Mouse (Mus musculus) forebrain, postnatal 0 days (tissue): ENCODE results near the gene Ccdc130. TPM values are rescaled to one million over a fixed set of nuclear protein-coding genes. Genes with fewer than 3 reads are reported as not detected.
A peak's percentile ranks its signal among the peaks of the same experiment; 100 is the strongest.

Experiments
- ATAC-seq: fragments of 200-750 bp; cut with Nextera tagmentation; 2 replicates; pipeline ENCODE4 v1.8.0; 2017; ENCODE audit warnings: mild to moderate bottlenecking, moderate library complexity
- DNase-seq: peaks from one replicate; pipeline ENCODE4 v3.0.0-alpha.2; 2015
- H3K27ac ChIP-seq: fragments of 300-500 bp; sonication (generic); 2 replicates; pipeline ENCODE4 v1.5.1; 2014; ENCODE audit warnings: low read depth, mild to moderate bottlenecking, antibody characterized with exemption, low read length, moderate library complexity, mixed read lengths
- H3K27me3 ChIP-seq: fragments of 300-500 bp; sonication (generic); 2 replicates; pipeline ENCODE4 v1.6.1; 2014; ENCODE audit warnings: mild to moderate bottlenecking, low read length, mixed read lengths; ENCODE audit not compliant: insufficient read depth
- H3K36me3 ChIP-seq: fragments of 300-500 bp; sonication (generic); 2 replicates; pipeline ENCODE4 v1.6.1; 2014; ENCODE audit warnings: mild to moderate bottlenecking, moderate library complexity; ENCODE audit not compliant: insufficient read depth
- H3K4me1 ChIP-seq: fragments of 300-500 bp; sonication (generic); 2 replicates; pipeline ENCODE4 v1.6.1; 2014; ENCODE audit warnings: antibody characterized with exemption; ENCODE audit not compliant: insufficient read depth
- H3K4me2 ChIP-seq: fragments of 300-500 bp; sonication (generic); 2 replicates; pipeline ENCODE4 v1.6.1; 2014; ENCODE audit warnings: low read depth, mild to moderate bottlenecking, moderate library complexity
- H3K4me3 ChIP-seq: fragments of 300-500 bp; sonication (generic); 2 replicates; pipeline ENCODE4 v1.5.1; 2014; ENCODE audit warnings: low read depth, low read length, mixed read lengths
- H3K9ac ChIP-seq: fragments of 300-500 bp; sonication (generic); 2 replicates; pipeline ENCODE4 v1.6.1; 2014; ENCODE audit warnings: mild to moderate bottlenecking
- H3K9me3 ChIP-seq: fragments of 300-500 bp; sonication (generic); 2 replicates; pipeline ENCODE4 v1.6.1; 2016; ENCODE audit warnings: low read length
- CTCF ChIP-seq: sonication (generic); IDR thresholded peaks from 2 replicates; pipeline ENCODE4 v1.5.1; 2016; ENCODE audit warnings: antibody characterized with exemption, control low read depth, low read depth
- WGBS: fragments of 180-500 bp; shearing (Covaris S2); extraction: QIAGEN DNeasy Blood & Tissue Kit; methylation state at CpG from one replicate; pipeline ENCODE4 v1.1.7; 2014; 5-methylcytosine and 5-hydroxymethylcytosine counted together
- polyA plus RNA-seq: library from polyadenylated mRNA; unstranded; fragments of >200 nt; fragmentation: Nextera tagmentation; extraction: Ambion mirVana; gene quantifications from 2 replicates; pipeline ENCODE4 v1.2.1, GENCODE M21; 2015
- total RNA-seq: library from RNA; depleted of rRNA; stranded (reverse); fragments of >200 nt; gene quantifications from 2 replicates; pipeline ENCODE4 v1.2.3, GENCODE M21; 2014; rRNA removed

Gene Ccdc130
- total RNA-seq (23.3 and 23.4 TPM in 2 replicates), polyA plus RNA-seq (22.2 and 22.4 TPM in 2 replicates)

DNA sequence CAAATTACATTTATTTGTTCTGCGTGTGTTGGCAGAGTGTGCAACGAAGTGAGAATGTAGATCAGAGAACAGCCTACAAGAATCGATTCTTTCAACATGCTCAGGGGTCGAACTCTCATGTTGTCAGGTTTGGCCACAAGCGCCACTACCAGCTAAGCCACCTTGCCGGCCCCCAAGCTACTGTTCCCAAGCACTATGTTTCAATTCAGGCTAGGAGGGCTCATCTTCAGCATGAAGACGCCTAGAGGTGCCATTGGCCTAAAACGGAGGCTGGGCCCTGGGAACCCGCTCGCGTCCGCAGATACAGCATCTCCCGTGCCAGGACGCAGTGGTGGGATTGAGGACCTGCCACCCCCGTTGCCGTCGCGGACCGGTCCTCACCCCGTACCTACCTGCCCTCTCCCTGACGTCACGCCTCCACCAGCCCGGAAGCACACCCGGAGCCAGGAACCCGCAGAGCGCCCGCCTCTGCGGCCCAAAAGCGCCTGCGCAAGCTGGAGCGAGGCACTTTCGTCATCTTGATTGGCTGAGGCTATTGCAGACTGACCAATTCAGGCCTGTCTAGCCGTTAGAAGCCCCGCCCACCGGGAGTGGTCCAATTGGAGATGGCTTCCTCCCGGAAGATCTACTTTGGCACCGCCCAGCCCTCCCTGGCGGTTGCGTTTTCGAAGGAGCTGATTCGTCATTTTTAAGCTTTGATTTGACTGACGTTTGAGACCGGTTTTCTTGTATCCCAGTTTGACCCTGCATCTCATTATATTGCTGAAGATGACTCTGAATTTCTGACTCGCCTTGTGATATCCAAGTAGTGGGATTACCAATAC lies at the start of gene Ccdc130:
TSS of gene Ccdc130 (minus strand) at position 431 of the 824 bp plus-strand sequence.
- ATAC-seq: peak; percentile 99
- peak within 1 kb of the TSS; percentile 82 for H3K4me3 ChIP-seq
- DNase-seq: peak; percentile 100
- peaks cover 11% of the 10 kb centered on the region; the same call in 1 of the 2 replicates for H3K4me1 ChIP-seq
- WGBS: under 1% methylated on average over 44 of the region's 44 CpGs
- H3K9me3 ChIP-seq: no peaks in the 10 kb centered on the region
- H3K27me3 ChIP-seq: no peaks in the 10 kb centered on the region
- peaks cover 20% of the 10 kb centered on the region for H3K36me3 ChIP-seq
- TF ChIP-seq CTCF: no peak; the same call in 1 of the 2 replicates
- H3K9ac ChIP-seq: peak within 1 kb of the TSS; percentile 84
- H3K27ac ChIP-seq: peak within 1 kb of the TSS; percentile 79
- peak within 1 kb of the TSS; percentile 78 for H3K4me2 ChIP-seq

DNA sequence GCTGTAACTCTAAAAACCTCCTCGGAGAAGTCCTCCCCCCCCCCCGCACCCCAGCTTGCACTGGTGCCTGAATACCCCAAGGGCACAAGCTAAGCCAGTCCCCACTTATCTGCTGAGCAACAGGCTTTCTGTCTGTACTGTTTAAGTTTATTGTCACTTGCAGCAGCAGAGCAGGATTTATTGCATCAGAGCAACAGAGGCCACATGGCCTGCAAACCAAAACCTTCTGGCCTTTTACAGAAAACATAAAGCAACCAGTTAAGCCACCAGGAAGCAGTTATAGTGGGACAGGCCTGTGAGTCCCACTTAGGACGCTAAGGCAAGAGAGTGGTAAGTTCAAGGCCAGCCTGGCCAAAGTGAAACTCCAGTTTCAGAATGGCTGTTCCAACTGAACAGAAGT lies 38.2 kb upstream of the Ccdc130 start:
- 67% methylated on average over 3 of the region's 3 CpGs for WGBS
- Histone ChIP-seq H3K4me3 (no peak overlapping the region), H3K27ac (no peak overlapping the region), H3K36me3 (no peaks in the 10 kb centered on the region), H3K9me3 (no peaks in the 10 kb centered on the region), H3K4me1 (no peaks in the 10 kb centered on the region), H3K27me3 (no peaks in the 10 kb centered on the region), H3K4me2 (no peak overlapping the region), H3K9ac (no peak overlapping the region)
- TF ChIP-seq CTCF: no peak
- DNase-seq (no peak), ATAC-seq (no peak)

DNA sequence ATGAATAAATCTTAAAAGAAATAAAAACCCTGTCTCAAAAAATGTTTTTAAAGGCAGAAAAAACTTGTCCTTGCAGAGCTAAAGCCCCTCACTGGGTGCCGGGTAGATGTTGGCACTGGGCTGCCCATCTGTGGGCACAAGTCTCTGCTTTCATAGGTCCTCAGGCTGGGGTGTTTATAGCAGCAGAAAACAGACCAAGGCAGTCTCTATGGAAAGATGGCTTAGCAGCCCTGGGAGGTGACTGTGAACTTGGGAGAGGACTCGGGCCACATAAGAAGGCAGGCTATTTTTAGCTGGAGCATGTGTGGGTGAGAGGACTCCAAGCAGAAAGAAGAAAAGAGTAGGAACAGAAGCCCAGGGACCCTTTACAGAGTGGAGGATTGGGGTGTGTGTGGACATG lies 33.8 kb upstream of the Ccdc130 start:
- DNase-seq (no peak), ATAC-seq (no peak)
- 0 out of 2 replicates have a peak, but pooled peaks cover 7% of the 10 kb centered on the region for H3K9me3 ChIP-seq
- H3K27me3 ChIP-seq: no peaks in the 10 kb centered on the region
- TF ChIP-seq CTCF: no peak
- no peak overlapping the region for H3K4me2 ChIP-seq
- H3K4me3 ChIP-seq: no peak overlapping the region
- no peak overlapping the region for H3K27ac ChIP-seq
- no peaks in the 10 kb centered on the region for H3K36me3 ChIP-seq
- no peaks in the 10 kb centered on the region for H3K4me1 ChIP-seq
- WGBS: 87% methylated on average over 2 of the region's 2 CpGs
- H3K9ac ChIP-seq: no peak overlapping the region

DNA sequence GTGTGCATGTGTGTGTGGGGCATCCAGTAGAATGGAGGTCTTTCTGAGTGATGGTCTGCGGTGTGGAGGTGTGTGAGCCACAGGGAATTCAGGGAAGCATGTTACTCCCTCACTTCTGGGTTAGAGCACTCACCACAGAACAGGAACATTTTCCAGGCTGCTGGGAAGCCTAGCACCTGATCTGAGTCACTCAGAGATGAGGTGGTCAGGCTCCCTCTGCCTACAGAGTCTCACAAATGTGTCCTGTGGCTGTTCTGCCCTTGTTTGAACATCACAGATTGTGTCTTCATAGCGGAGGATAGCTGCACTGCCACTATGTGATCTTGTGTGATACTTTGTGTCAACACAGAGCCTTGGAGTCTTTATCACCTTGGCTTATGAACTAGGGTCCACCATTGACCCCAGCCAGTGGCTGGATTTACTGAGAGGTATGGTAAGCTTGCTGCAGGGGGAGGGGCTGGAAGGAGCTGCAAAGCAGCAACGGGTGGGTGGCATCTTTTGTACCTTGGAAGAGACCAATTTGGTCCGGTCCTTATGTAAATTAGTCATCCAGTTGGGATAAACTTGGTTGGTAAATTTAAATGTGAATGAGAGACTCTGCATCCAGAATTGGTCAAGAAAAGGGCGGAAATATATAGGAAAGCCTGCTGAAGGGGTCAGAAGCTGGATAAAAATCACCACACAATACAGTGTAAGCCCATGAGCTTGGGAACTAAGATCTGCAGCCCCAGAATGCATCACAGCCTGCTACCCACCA lies 27.0 kb upstream of the Ccdc130 start:
- ATAC-seq: no peak

DNA sequence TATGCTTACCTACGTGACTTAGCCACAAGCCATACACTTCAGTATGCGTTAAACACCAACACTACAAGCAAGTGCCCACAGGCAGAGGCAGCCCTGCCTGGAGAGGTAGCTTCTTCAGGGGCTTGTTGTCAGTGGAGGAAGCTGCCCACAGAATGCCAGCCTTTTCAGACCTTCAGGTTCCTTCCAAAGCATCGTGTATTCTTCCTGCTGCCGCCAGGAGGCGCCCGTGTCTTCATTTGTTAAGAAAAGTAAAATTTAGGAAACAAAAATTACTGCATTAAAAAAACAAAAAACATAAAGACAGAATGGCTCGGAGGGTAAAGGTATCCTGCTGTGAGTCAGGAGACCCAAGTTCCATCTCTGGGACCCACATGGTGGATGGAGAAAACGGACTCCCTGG lies 21.5 kb upstream of the Ccdc130 start:
- DNase-seq (peak; percentile 83), ATAC-seq (no peak)
- H3K4me2 ChIP-seq: no peak overlapping the region
- no peaks in the 10 kb centered on the region for H3K9me3 ChIP-seq
- TF ChIP-seq CTCF: peak; percentile 82
- no peaks in the 10 kb centered on the region for H3K4me1 ChIP-seq
- no peak overlapping the region for H3K4me3 ChIP-seq
- no peaks in the 10 kb centered on the region for H3K36me3 ChIP-seq
- no peak overlapping the region for H3K27ac ChIP-seq
- 25% methylated on average over 8 of the region's 8 CpGs for WGBS
- H3K27me3 ChIP-seq: no peaks in the 10 kb centered on the region
- H3K9ac ChIP-seq: no peak overlapping the region

More for the DNA sequence above, 27.0 kb upstream of the Ccdc130 start:
- Histone ChIP-seq H3K36me3 (no peaks in the 10 kb centered on the region), H3K4me2 (no peak overlapping the region), H3K9ac (no peak overlapping the region), H3K4me1 (no peaks in the 10 kb centered on the region), H3K27me3 (no peaks in the 10 kb centered on the region), H3K9me3 (0 out of 2 replicates have a peak, but pooled peaks cover 7% of the 10 kb centered on the region), H3K27ac (no peak overlapping the region), H3K4me3 (no peak overlapping the region)
- WGBS: 56% methylated on average over 5 of the region's 5 CpGs
- DNase-seq: no peak
- TF ChIP-seq CTCF: no peak

DNA sequence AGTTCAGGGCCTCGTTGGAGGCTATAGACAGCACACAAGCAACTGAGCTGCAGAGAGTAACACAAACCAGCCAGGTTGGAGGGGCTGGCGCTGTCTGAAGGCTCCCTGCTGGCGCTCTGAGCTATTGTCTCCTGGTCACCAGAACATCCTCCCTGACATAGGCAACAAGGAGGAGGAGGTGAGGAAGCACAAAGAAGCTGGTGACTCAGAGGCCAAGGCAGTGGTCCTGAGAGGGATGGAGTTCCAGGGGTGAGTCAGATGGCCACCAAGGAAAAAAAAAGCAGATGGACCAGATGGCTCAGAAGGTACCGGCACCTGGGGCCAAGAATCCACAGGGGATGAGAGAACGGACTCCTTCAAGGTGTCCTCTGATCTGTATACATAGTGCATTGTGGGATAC lies 20.9 kb upstream of the Ccdc130 start:
- DNase-seq: no peak
- no peak for ATAC-seq
- TF ChIP-seq CTCF: no peak
- H3K9ac ChIP-seq: no peak overlapping the region
- H3K9me3 ChIP-seq: no peaks in the 10 kb centered on the region
- H3K27ac ChIP-seq: no peak overlapping the region
- H3K27me3 ChIP-seq: no peaks in the 10 kb centered on the region
- 71% methylated on average over 5 of the region's 5 CpGs for WGBS
- no peaks in the 10 kb centered on the region for H3K4me1 ChIP-seq
- no peak overlapping the region for H3K4me2 ChIP-seq
- H3K4me3 ChIP-seq: no peak overlapping the region
- no peaks in the 10 kb centered on the region for H3K36me3 ChIP-seq

DNA sequence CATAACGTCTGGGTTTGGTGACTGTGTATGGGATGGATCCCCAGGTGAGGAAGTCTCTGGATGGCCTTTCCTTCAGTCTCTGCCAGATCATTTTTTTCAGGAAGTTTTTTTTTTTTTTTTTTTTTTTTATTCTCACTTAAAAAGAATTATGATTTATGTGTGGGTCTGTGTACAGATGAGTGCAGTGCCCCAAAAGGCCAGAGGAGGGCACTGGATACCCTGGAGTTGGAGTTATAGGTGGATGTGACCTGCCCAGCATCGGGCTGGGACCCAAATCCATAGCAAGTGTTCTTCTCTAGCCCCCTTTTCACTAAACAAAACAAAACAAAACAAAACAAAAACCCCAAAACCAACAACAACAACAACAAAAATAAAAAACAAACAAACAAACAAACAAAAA lies 18.7 kb upstream of the Ccdc130 start:
- H3K4me3 ChIP-seq: no peak overlapping the region
- no peak for ATAC-seq
- 60% methylated on average over 2 of the region's 2 CpGs for WGBS

More for the DNA sequence above, 18.7 kb upstream of the Ccdc130 start:
- DNase-seq: no peak
- no peaks in the 10 kb centered on the region for H3K4me1 ChIP-seq
- no peak overlapping the region for H3K27ac ChIP-seq
- no peaks in the 10 kb centered on the region for H3K27me3 ChIP-seq
- TF ChIP-seq CTCF: peak; percentile 48
- no peak overlapping the region for H3K4me2 ChIP-seq
- H3K36me3 ChIP-seq: no peaks in the 10 kb centered on the region
- H3K9me3 ChIP-seq: no peaks in the 10 kb centered on the region
- no peak overlapping the region for H3K9ac ChIP-seq
